Mouse (Mus musculus) ES-E14 (cell line): ENCODE data around the gene Calml4.

Experiments
- CHD2 ChIP-seq: IDR thresholded peaks from 2 replicates; pipeline ENCODE4 v1.6.1; 2014; ENCODE audit warnings: mild to moderate bottlenecking, low read depth, low read length, inconsistent platforms
- HCFC1 ChIP-seq: IDR thresholded peaks from 2 replicates; pipeline ENCODE4 v1.6.1; 2012; ENCODE audit warnings: low read length, inconsistent platforms, borderline replicate concordance; ENCODE audit not compliant: insufficient read depth
- MAFK ChIP-seq: IDR thresholded peaks from 2 replicates; pipeline ENCODE4 v1.6.1; 2014; ENCODE audit warnings: mild to moderate bottlenecking, low read depth, low read length, inconsistent platforms; ENCODE audit not compliant: insufficient read depth
- ZNF384 ChIP-seq: IDR thresholded peaks from 2 replicates; pipeline ENCODE4 v1.6.1; 2012; ENCODE audit warnings: low read depth, low read length, inconsistent platforms

- TF ChIP-seq HCFC1 = no peak
- no peak for TF ChIP-seq MAFK
- TF ChIP-seq CHD2 = no peak
- no peak for TF ChIP-seq ZNF384
Measured at GRCm38 (mm10) chr9:62814751-62815150, 43.1 kb upstream of the Calml4 start.
